Mouse (Mus musculus): ENCODE results near the gene Foxo3.

- TF ChIP-seq POLR2A (IDR thresholded peaks at IDR 0.05; ENCODE audit: extremely low read depth, insufficient read depth, low read length) (no peak), CTCF (IDR thresholded peaks at IDR 0.05; ENCODE audit: extremely low read depth, insufficient read depth, low read length) (no peak)
Observed at GRCm38 (mm10) chr10:42262061-42262460, 14.5 kb downstream of the Foxo3 start.

Measured in cortical plate, adult 2 months (tissue).